Comparison of ENCODE assay signal across 9 mouse cellular contexts in the genomic region with DNA sequence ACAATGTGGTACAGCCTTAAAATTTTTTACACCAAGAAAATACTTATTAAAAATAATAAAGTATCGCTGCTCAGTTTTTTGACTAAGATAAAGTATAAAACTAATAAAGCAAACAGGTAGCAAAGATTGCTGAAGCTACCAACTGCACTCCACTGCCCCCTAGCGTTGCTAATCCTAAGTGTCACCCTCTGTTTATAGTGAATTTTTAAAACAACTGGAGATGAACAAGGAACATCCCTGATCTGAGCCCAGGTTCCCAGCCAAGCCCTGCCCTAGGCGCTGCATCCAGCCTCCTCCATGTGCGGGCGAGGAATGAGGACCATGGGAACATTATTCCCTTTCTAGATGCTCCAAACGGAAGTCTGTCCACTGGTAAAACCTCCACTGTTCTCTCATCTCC. TPM values are rescaled to one million over a fixed set of nuclear protein-coding genes. Genes with fewer than 3 reads are reported as not detected.
DNase-seq lines count a peak whose midpoint lies in the region; ATAC-seq lines count a peak whose summit lies in the region.
"Had no signal": no experiment of that assay in that cellular context is flagged by ENCODE, and none has a peak within 500 bp of the region (broad histone marks: within the 10 kb centered on the region; RNA-seq: fewer than 3 reads in every experiment).

No protein-coding gene starts in this region.

- H3K36me3 ChIP-seq in hindbrain, embryonic 11.5 days (ENCODE audit: control insufficient read depth, insufficient read depth, low read length) = no peaks in the 10 kb centered on the region; the same call in 1 of the 2 replicates
- H3K36me3 ChIP-seq in hindbrain, embryonic 16.5 days (ENCODE audit: control insufficient read depth, insufficient read depth, low read length) = peaks cover 10% of the 10 kb centered on the region

- H3K9me3 ChIP-seq in hindbrain, embryonic 11.5 days (ENCODE audit: control insufficient read depth, low read length) = no peaks in the 10 kb centered on the region
- H3K9me3 ChIP-seq in hindbrain, embryonic 16.5 days (ENCODE audit: control insufficient read depth, low read length) = no peaks in the 10 kb centered on the region
- H3K9me3 ChIP-seq: limb, embryonic 13.5 days had no signal

- no peak overlapping the region for H3K27ac ChIP-seq in hindbrain, embryonic 11.5 days (ENCODE audit: low read depth, low read length)
- no peak overlapping the region for H3K27ac ChIP-seq in hindbrain, embryonic 16.5 days (ENCODE audit: low read depth, low read length)
- H3K27ac ChIP-seq: limb, embryonic 13.5 days had no signal

- H3K4me1 ChIP-seq in hindbrain, embryonic 11.5 days (replicated peaks; ENCODE audit: control insufficient read depth, insufficient read depth, low read length) = no peaks in the 10 kb centered on the region
- no peaks in the 10 kb centered on the region for H3K4me1 ChIP-seq in hindbrain, embryonic 16.5 days (ENCODE audit: control insufficient read depth, insufficient read depth, low read depth, low read length)

- WGBS in hindbrain, embryonic 11.5 days = 59% methylated on average over 6 of the region's 6 CpGs
- 63% methylated on average over 6 of the region's 6 CpGs for WGBS in hindbrain, embryonic 16.5 days

- peak; percentile 79 for DNase-seq in hindbrain, embryonic 11.5 days (ENCODE audit: low spot score)
- peak; percentile 50 for DNase-seq in A20 (ENCODE audit: low read depth, low spot score)
- peak; percentile 79 for DNase-seq in NIH3T3 (ENCODE audit: low read depth)
- peak; percentile 32 for DNase-seq in embryo, embryonic 9.5 days (ENCODE audit: extremely low spot score)
- peak; percentile 21 to 58 for DNase-seq in layer of hippocampus, postnatal 14 days (ENCODE audit: low spot score in 2 of 2)
- DNase-seq in naive thymus-derived CD4-positive, alpha-beta T cell, adult 2 months (ENCODE audit: low read depth) = peak; percentile 68
- peak; percentile 9 for DNase-seq in yolk sac, embryonic 10.5 days (ENCODE audit: low spot score)

- no peak overlapping the region for H3K4me3 ChIP-seq in hindbrain, embryonic 11.5 days (ENCODE audit: low read depth, low read length)
- H3K4me3 ChIP-seq in hindbrain, embryonic 16.5 days (ENCODE audit: low read length) = no peak overlapping the region
- H3K4me3 ChIP-seq: limb, embryonic 13.5 days had no signal

- H3K9ac ChIP-seq in hindbrain, embryonic 11.5 days (ENCODE audit: low read depth, low read length) = no peak overlapping the region
- no peak overlapping the region for H3K9ac ChIP-seq in hindbrain, embryonic 16.5 days (ENCODE audit: low read depth, low read length)
- H3K9ac ChIP-seq: limb, embryonic 13.5 days had no signal

- no peak for ATAC-seq in hindbrain, embryonic 11.5 days (ENCODE audit: low FRiP score)
- ATAC-seq in hindbrain, embryonic 16.5 days = no peak

- no peak overlapping the region for H3K4me2 ChIP-seq in hindbrain, embryonic 11.5 days (replicated peaks; ENCODE audit: low read depth, low read length)
- H3K4me2 ChIP-seq in hindbrain, embryonic 16.5 days (ENCODE audit: low read length) = no peak overlapping the region
- H3K4me2 ChIP-seq: limb, embryonic 13.5 days had no signal

- no peaks in the 10 kb centered on the region for H3K27me3 ChIP-seq in hindbrain, embryonic 11.5 days (ENCODE audit: control insufficient read depth, insufficient read depth, low read length)
- H3K27me3 ChIP-seq in hindbrain, embryonic 16.5 days (replicated peaks; ENCODE audit: control insufficient read depth, insufficient read depth, low read length) = no peaks in the 10 kb centered on the region
- H3K27me3 ChIP-seq: limb, embryonic 13.5 days had no signal

RNA-seq across cellular contexts. Expression of a gene that starts 19.2 kb away (rescaled TPM):
- polyA plus RNA-seq in hindbrain, embryonic 11.5 days (2014; fragmentation: Nextera tagmentation; extraction: Ambion mirVana) = 108 and 151 TPM in 2 replicates
- polyA plus RNA-seq in hindbrain, embryonic 16.5 days (2015; fragmentation: Nextera tagmentation; extraction: Ambion mirVana) = 80.3 and 89.3 TPM in 2 replicates
- 100 to 1,000 TPM; 130 to 136 TPM for total RNA-seq in layer of hippocampus, postnatal 14 days (2021)

RNA-seq across cellular contexts. Expression of a gene that starts 37.9 kb away (rescaled TPM):
- 0.63 and 0.76 TPM in 2 replicates for polyA plus RNA-seq in hindbrain, embryonic 11.5 days (2014; fragmentation: Nextera tagmentation; extraction: Ambion mirVana)
- polyA plus RNA-seq in hindbrain, embryonic 16.5 days (2015; fragmentation: Nextera tagmentation; extraction: Ambion mirVana) = 0.91 and 1.1 TPM in 2 replicates
- total RNA-seq in layer of hippocampus, postnatal 14 days (2021) = under 1 TPM; 0.60 to 0.72 TPM

Comparison
In these comparisons a context has a peak if more than half of its experiments do, and no peak if none do; other contexts are left out.
1. DNase-seq: peak in every context shown above with its lines; median percentile 79 in hindbrain, embryonic 11.5 days; 79 in NIH3T3; 68 in naive thymus-derived CD4-positive, alpha-beta T cell, adult 2 months; 50 in A20; 40 in layer of hippocampus, postnatal 14 days; 32 in embryo, embryonic 9.5 days; 9 in yolk sac, embryonic 10.5 days.